Mouse (Mus musculus): Measurements from ENCODE around the gene Pigp. TPM values are rescaled to one million over a fixed set of nuclear protein-coding genes. Genes with fewer than 3 reads are reported as not detected.

The Pigp gene
- total and polyA plus RNA-seq, 3 experiments: 63.8 to 163 (median 103) TPM

DNA sequence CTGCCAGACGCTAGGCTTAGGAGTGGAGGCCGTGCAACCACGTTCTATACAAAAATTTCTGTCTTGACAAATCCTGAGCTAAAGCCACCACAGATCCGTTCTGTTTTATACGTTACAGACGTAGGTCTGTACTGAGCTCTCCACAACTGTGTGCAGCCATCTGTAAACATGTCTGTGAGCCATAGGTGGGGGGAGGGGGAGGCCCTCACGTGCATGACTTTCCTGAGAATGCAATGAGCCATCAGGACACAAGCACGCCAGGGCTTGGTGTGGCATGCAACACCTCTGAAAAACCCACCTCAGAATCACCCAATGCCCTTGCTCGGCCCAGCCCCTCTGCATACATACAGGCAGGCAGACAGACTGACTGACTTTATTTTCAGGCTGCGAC is 21.4 kb downstream of the Pigp start:
- in situ Hi-C loops (cut with MboI; ENCODE audit: low pct_ligation_motif_present, low pct_unique_long_range_greater_than_20kb, low sequenced_read_pairs): no loop called here
- TF ChIP-seq SMC3 (IDR thresholded peaks at IDR 0.05; ENCODE audit: low read depth, low read length) (no peak), MEF2A (IDR thresholded peaks at IDR 0.05; ENCODE audit: borderline replicate concordance, low read depth, low read length) (no peak), BHLHE40 (IDR thresholded peaks at IDR 0.05; ENCODE audit: low read depth, low read length) (peak; percentile 82)
- Histone ChIP-seq H3K4me3 (replicated peaks in 1 of 3; ENCODE audit: low read depth in 2 of 3, low read length in 2 of 3, poor library complexity in 1 of 3) (no peak overlapping the region), H3K36me3 (replicated peaks in 1 of 2; ENCODE audit: control insufficient read depth in 1 of 2, insufficient read depth in 1 of 2, low read length in 1 of 2) (peaks cover 0 to 4% of the 10 kb centered on the region in 2 experiments), H3K4me1 (ENCODE audit: control insufficient read depth in 1 of 2, insufficient read depth in 2 of 2) (peaks cover 10 to 21% of the 10 kb centered on the region in 2 experiments), H3K9me3 (replicated peaks; ENCODE audit: low read length) (no peaks in the 10 kb centered on the region), H3K9ac (ENCODE audit: insufficient read depth, low read depth) (no peak overlapping the region), H3K79me2 (replicated peaks; ENCODE audit: control insufficient read depth, extremely low read depth, insufficient read depth, poor library complexity, severe bottlenecking) (no peaks in the 10 kb centered on the region), H3K4me2 (ENCODE audit: insufficient read depth, low read depth, poor library complexity, severe bottlenecking) (no peak overlapping the region), H3K27me3 (replicated peaks) (no peaks in the 10 kb centered on the region), H3K27ac (ENCODE audit: insufficient read depth, low read depth) (no peak overlapping the region)
- dilution Hi-C loops (cut with MboI; ENCODE audit: extremely low pct_ligation_motif_present, extremely low pct_unique_long_range_greater_than_20kb, low sequenced_read_pairs): no loop called here
- no peak for DNase-seq (ENCODE audit: extremely low read depth)

DNA sequence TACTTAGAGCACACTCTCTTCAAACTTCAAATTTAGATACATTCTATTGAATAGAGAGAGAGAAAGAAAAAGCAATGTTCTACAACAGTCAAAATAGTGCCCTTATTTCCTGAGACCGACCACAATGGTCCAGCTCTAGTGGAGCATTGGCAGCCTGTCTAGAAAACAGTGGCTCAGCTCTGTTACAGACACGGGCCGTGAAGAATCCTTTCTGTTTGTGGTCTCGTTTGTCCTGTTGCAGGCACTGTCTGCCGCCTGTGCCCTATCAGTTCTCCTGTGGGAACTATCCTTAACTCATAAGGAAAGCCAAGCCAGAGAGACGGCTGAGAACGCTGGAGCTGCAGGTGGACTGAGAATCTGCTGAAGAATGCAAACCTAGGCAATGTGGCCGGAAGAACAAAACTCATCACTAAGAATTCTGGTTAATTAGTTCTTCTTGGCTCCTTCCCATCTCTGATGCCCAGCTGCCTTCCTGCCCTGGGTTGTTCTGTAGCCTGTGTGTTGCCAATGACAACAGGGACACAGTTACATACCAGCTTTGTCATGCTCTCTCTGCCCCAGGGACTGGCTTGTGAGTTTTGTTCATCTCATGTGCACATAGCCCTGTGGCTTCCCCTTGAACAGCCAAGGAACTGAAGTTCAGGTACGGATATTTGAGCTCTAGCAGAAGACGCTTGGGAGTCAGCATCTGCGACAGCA is 21.9 kb downstream of the Pigp start:
- TF ChIP-seq BHLHE40 (IDR thresholded peaks at IDR 0.05; ENCODE audit: low read depth, low read length) (no peak), ZNF384 (IDR thresholded peaks at IDR 0.05; ENCODE audit: low read depth, low read length) (no peak), TBP (conservative IDR thresholded peaks at IDR 0.05; ENCODE audit: low read depth, low read length) (no peak), MEF2A (IDR thresholded peaks at IDR 0.05; ENCODE audit: borderline replicate concordance, low read depth, low read length) (no peak)
- H3K4me1 ChIP-seq (ENCODE audit: control insufficient read depth in 1 of 2, insufficient read depth in 2 of 2): peaks cover 13 to 15% of the 10 kb centered on the region in 2 experiments
- H3K79me2 ChIP-seq (replicated peaks; ENCODE audit: control insufficient read depth, extremely low read depth, insufficient read depth, poor library complexity, severe bottlenecking): no peaks in the 10 kb centered on the region
- no peaks in the 10 kb centered on the region for H3K9me3 ChIP-seq (replicated peaks; ENCODE audit: low read length)
- H3K27ac ChIP-seq (ENCODE audit: insufficient read depth, low read depth): no peak overlapping the region
- dilution Hi-C loops (cut with MboI; ENCODE audit: extremely low pct_ligation_motif_present, extremely low pct_unique_long_range_greater_than_20kb, low sequenced_read_pairs): no loop called here
- no peak overlapping the region for H3K9ac ChIP-seq (ENCODE audit: insufficient read depth, low read depth)
- no peak for DNase-seq (ENCODE audit: extremely low read depth)
- in situ Hi-C loops (cut with MboI; ENCODE audit: low pct_ligation_motif_present, low pct_unique_long_range_greater_than_20kb, low sequenced_read_pairs): no loop called here
- peaks cover 3 to 8% of the 10 kb centered on the region in 2 experiments for H3K36me3 ChIP-seq (replicated peaks in 1 of 2; ENCODE audit: control insufficient read depth in 1 of 2, insufficient read depth in 1 of 2, low read length in 1 of 2)
- no peak overlapping the region for H3K4me3 ChIP-seq (replicated peaks in 1 of 3; ENCODE audit: low read depth in 2 of 3, low read length in 2 of 3, poor library complexity in 1 of 3)
- H3K4me2 ChIP-seq (ENCODE audit: insufficient read depth, low read depth, poor library complexity, severe bottlenecking): no peak overlapping the region
- no peaks in the 10 kb centered on the region for H3K27me3 ChIP-seq (replicated peaks)

DNA sequence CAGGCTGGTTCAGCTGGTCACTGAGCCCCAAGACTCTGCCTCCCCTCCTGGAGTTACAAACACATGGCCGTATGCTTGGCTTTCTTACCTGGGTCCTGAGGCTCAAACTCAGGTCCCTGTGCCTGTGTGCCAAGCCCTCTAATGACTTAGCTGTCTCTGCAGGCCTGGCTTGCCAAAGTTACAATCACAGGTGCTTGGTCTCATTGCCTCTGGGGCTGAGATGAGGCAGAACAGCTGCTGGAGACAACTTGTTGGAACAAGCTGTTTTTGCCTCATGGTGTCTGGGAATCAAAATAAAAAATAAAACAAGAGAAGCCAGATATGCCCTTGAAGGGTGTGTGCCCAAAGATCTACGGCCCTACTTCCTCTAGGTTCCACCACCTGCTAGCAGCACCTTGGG is 22.9 kb downstream of the Pigp start:
- TF ChIP-seq ETS1 (conservative IDR thresholded peaks at IDR 0.05; ENCODE audit: low read depth, low read length): no peak
- no peak for TF ChIP-seq GABPA (IDR thresholded peaks at IDR 0.05; ENCODE audit: insufficient replicate concordance, low read depth, low read length)
- no peak for TF ChIP-seq USF2 (conservative IDR thresholded peaks at IDR 0.05; ENCODE audit: low read depth, low read length)
- TF ChIP-seq USF1 (IDR thresholded peaks at IDR 0.05; ENCODE audit: low read depth, low read length): no peak
- no peak for TF ChIP-seq MEF2A (IDR thresholded peaks at IDR 0.05; ENCODE audit: borderline replicate concordance, low read depth, low read length)
- no peak for TF ChIP-seq KAT2A (IDR thresholded peaks at IDR 0.05; ENCODE audit: insufficient replicate concordance, low read length)
- no peak for TF ChIP-seq ELF1 (IDR thresholded peaks at IDR 0.05; ENCODE audit: low read depth, low read length)
- no peak for TF ChIP-seq CHD2 (IDR thresholded peaks at IDR 0.05; ENCODE audit: low read length)
- TF ChIP-seq MAFK (IDR thresholded peaks at IDR 0.05; ENCODE audit: insufficient replicate concordance, low read length): no peak
- no peak for TF ChIP-seq NELFE (IDR thresholded peaks at IDR 0.05; ENCODE audit: low read depth, low read length)
- no peak for TF ChIP-seq CTCF (conservative IDR thresholded peaks at IDR 0.05 in 1 of 2, IDR thresholded peaks at IDR 0.05 in 1 of 2; ENCODE audit: low read depth in 2 of 2, low read length in 2 of 2)
- no peak for TF ChIP-seq HCFC1 (IDR thresholded peaks at IDR 0.05; ENCODE audit: low read depth, low read length)
- TF ChIP-seq PAX5 (IDR thresholded peaks at IDR 0.05; ENCODE audit: low read length): no peak
- Histone ChIP-seq H3K4me3 (replicated peaks in 1 of 3; ENCODE audit: low read depth in 2 of 3, low read length in 2 of 3, poor library complexity in 1 of 3) (no peak overlapping the region), H3K4me1 (ENCODE audit: control insufficient read depth in 1 of 2, insufficient read depth in 2 of 2) (peaks cover 8 to 13% of the 10 kb centered on the region in 2 experiments), H3K27me3 (replicated peaks) (no peaks in the 10 kb centered on the region), H3K79me2 (replicated peaks; ENCODE audit: control insufficient read depth, extremely low read depth, insufficient read depth, poor library complexity, severe bottlenecking) (no peaks in the 10 kb centered on the region), H3K27ac (ENCODE audit: insufficient read depth, low read depth) (no peak overlapping the region), H3K9me3 (replicated peaks; ENCODE audit: low read length) (no peaks in the 10 kb centered on the region), H3K9ac (ENCODE audit: insufficient read depth, low read depth) (no peak overlapping the region), H3K4me2 (ENCODE audit: insufficient read depth, low read depth, poor library complexity, severe bottlenecking) (no peak overlapping the region), H3K36me3 (replicated peaks in 1 of 2; ENCODE audit: control insufficient read depth in 1 of 2, insufficient read depth in 1 of 2, low read length in 1 of 2) (peaks cover 7 to 12% of the 10 kb centered on the region in 2 experiments)
- in situ Hi-C loops (cut with MboI; ENCODE audit: low pct_ligation_motif_present, low pct_unique_long_range_greater_than_20kb, low sequenced_read_pairs): no loop called here
- no peak for DNase-seq (ENCODE audit: extremely low read depth)
- dilution Hi-C loops (cut with MboI; ENCODE audit: extremely low pct_ligation_motif_present, extremely low pct_unique_long_range_greater_than_20kb, low sequenced_read_pairs): no loop called here

Data from CH12.LX (cell line).